Mouse (Mus musculus) kidney, postnatal 0 days (tissue): ENCODE data around the gene Tspan18. TPM values are rescaled to one million over a fixed set of nuclear protein-coding genes. Genes with fewer than 3 reads are reported as not detected.
A peak's percentile ranks its signal among the peaks of the same experiment; 100 is the strongest.

Experiments used
- ATAC-seq: fragments of 200-750 bp; cut with Nextera tagmentation; replicated peaks from 2 replicates; pipeline ENCODE4 v1.8.0; 2017; ENCODE audit warnings: low read depth, moderate number of reproducible peaks, moderate TSS enrichment, moderate library complexity; ENCODE audit not compliant: low FRiP score
- DNase-seq: peaks from one replicate; pipeline ENCODE4 v3.0.0-alpha.2; 2016; ENCODE audit warnings: low spot score
- H3K27ac ChIP-seq: fragments of 300-500 bp; sonication (generic); 2 replicates; pipeline ENCODE4 v1.5.1; 2014; ENCODE audit warnings: mild to moderate bottlenecking
- H3K27me3 ChIP-seq: fragments of 300-500 bp; sonication (generic); 2 replicates; pipeline ENCODE4 v1.6.1; 2014; ENCODE audit warnings: low read length, mixed read lengths; ENCODE audit not compliant: insufficient read depth
- H3K36me3 ChIP-seq: fragments of 300-500 bp; sonication (generic); 2 replicates; pipeline ENCODE4 v1.6.1; 2014; ENCODE audit warnings: low read length, mixed read lengths; ENCODE audit not compliant: insufficient read depth
- H3K4me1 ChIP-seq: fragments of 300-500 bp; sonication (generic); replicated peaks from 2 replicates; pipeline ENCODE4 v1.6.1; 2014; ENCODE audit warnings: antibody characterized with exemption, low read length, mixed read lengths; ENCODE audit not compliant: insufficient read depth
- H3K4me2 ChIP-seq: fragments of 300-500 bp; sonication (generic); 2 replicates; pipeline ENCODE4 v1.6.1; 2014; ENCODE audit warnings: mild to moderate bottlenecking, low read length, moderate library complexity, mixed read lengths
- H3K4me3 ChIP-seq: fragments of 300-500 bp; sonication (generic); replicated peaks from 2 replicates; pipeline ENCODE4 v1.5.1; 2014; ENCODE audit warnings: low read depth, low read length
- H3K9ac ChIP-seq: fragments of 300-500 bp; sonication (generic); 2 replicates; pipeline ENCODE4 v1.6.1; 2014; ENCODE audit warnings: low read depth, low read length
- H3K9me3 ChIP-seq: fragments of 300-500 bp; sonication (generic); replicated peaks from 2 replicates; pipeline ENCODE4 v1.6.1; 2016; ENCODE audit warnings: low read length, inconsistent platforms, mixed read lengths
- CTCF ChIP-seq: IDR thresholded peaks from 2 replicates; pipeline ENCODE4 v1.5.1; 2016; ENCODE audit warnings: antibody characterized with exemption, low read depth, mild to moderate bottlenecking, moderate library complexity
- WGBS: fragments of 180-500 bp; shearing (Covaris S2); extraction: QIAGEN DNeasy Blood & Tissue Kit; methylation state at CpG from one replicate; pipeline ENCODE4 v1.1.7; 2014; 5-methylcytosine and 5-hydroxymethylcytosine counted together
- polyA plus RNA-seq: library from polyadenylated mRNA; unstranded; fragments of >200 nt; fragmentation: Nextera tagmentation; extraction: Ambion mirVana; gene quantifications from 2 replicates; pipeline ENCODE4 v1.2.1, GENCODE M21; 2015

Tspan18 gene
- polyA plus RNA-seq, 1 experiment from 2014 or later = 29.2 TPM

DNA sequence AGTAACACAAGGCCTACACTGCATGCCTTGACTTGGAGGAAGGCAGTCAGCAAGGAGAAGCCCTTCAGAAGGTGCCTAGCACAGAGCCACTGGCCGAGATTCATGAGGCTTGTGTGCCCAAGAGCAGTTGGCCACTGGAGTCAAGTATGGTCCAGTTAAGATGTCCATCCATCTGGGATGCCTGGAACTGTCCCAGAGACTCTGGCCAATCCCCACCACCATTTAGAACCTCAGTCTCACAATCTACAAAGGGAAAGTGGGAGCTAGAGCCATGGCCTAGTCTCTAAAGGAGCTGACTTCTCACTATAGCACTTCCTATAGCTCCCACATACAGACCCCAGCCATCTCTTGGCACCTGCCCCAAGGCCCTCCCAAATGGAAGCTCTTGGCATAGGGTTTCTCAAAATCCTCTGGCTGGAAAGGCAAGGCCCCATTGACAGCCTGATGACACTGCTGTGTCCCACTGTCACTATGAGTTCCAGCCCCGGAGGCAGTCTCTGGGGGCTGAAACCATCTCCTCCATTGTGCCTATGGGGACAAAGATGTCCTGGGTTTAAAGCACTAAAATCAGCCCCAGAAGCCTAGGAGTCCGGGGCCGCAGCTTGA is 158.0 kb downstream of the Tspan18 start:
- Histone ChIP-seq H3K9ac (no peak overlapping the region), H3K4me2 (peak overlapping the region; percentile 35; the same call in 1 of the 2 replicates), H3K36me3 (no peaks in the 10 kb centered on the region), H3K9me3 (no peaks in the 10 kb centered on the region), H3K4me3 (no peak overlapping the region), H3K27ac (no peak overlapping the region), H3K27me3 (peaks cover 9% of the 10 kb centered on the region), H3K4me1 (0 out of 2 replicates have a peak, but pooled peaks cover 13% of the 10 kb centered on the region)
- TF ChIP-seq CTCF = no peak
- 26% methylated on average over 4 of the region's 4 CpGs for WGBS
- ATAC-seq = no peak
- no peak for DNase-seq

- Histone ChIP-seq H3K9me3 (no peaks in the 10 kb centered on the region), H3K4me2 (no peak overlapping the region), H3K36me3 (no peaks in the 10 kb centered on the region), H3K9ac (no peak overlapping the region), H3K27ac (no peak overlapping the region), H3K4me3 (no peak overlapping the region), H3K27me3 (peaks cover 9% of the 10 kb centered on the region), H3K4me1 (0 out of 2 replicates have a peak, but pooled peaks cover 13% of the 10 kb centered on the region)
- no peak for DNase-seq
- ATAC-seq = no peak
- TF ChIP-seq CTCF = no peak
- WGBS = 63% methylated on average over 2 of the region's 2 CpGs
These were observed 158.6 kb downstream of the Tspan18 start for GRCm38 (mm10) chr2:93175721-93176120.

DNA sequence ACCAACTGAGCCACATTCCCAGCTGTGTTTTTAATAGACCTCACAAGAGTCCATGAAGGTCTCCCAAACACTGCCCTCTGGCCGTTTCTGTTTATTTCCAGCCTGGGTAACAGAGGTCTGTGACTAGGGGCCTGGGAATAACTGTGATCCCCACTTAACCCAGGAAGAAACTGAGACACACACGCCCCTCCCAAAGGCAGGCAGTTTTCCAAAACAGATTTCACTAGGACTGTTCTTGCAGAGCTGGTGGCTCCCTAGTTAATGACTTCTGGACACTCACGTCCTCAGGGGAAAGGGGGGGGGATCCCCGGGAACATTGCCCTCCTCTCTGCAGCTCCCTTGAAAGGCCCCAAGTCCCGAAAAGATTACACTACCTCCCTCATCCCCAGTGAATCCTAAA is 159.0 kb downstream of the Tspan18 start:
- DNase-seq (no peak), ATAC-seq (no peak)
- Histone ChIP-seq H3K36me3 (no peaks in the 10 kb centered on the region), H3K27me3 (peaks cover 4% of the 10 kb centered on the region; the same call in 1 of the 2 replicates), H3K4me3 (no peak overlapping the region), H3K9ac (no peak overlapping the region), H3K4me1 (0 out of 2 replicates have a peak, but pooled peaks cover 12% of the 10 kb centered on the region), H3K9me3 (no peaks in the 10 kb centered on the region), H3K4me2 (no peak overlapping the region), H3K27ac (no peak overlapping the region)
- WGBS = 21% methylated on average over 5 of the region's 5 CpGs
- no peak for TF ChIP-seq CTCF

- ATAC-seq (no peak), DNase-seq (no peak)
- Histone ChIP-seq H3K9me3 (no peaks in the 10 kb centered on the region), H3K36me3 (no peaks in the 10 kb centered on the region), H3K4me3 (no peak overlapping the region), H3K4me1 (0 out of 2 replicates have a peak, but pooled peaks cover 7% of the 10 kb centered on the region), H3K27me3 (0 out of 2 replicates have a peak, but pooled peaks cover 4% of the 10 kb centered on the region), H3K4me2 (no peak overlapping the region), H3K9ac (peak overlapping the region; percentile 18; the same call in 1 of the 2 replicates), H3K27ac (no peak overlapping the region)
- no peak for TF ChIP-seq CTCF
- WGBS = 43% methylated on average over 5 of the region's 5 CpGs
These were observed 160.1 kb downstream of the Tspan18 start for GRCm38 (mm10) chr2:93174159-93174558.

DNA sequence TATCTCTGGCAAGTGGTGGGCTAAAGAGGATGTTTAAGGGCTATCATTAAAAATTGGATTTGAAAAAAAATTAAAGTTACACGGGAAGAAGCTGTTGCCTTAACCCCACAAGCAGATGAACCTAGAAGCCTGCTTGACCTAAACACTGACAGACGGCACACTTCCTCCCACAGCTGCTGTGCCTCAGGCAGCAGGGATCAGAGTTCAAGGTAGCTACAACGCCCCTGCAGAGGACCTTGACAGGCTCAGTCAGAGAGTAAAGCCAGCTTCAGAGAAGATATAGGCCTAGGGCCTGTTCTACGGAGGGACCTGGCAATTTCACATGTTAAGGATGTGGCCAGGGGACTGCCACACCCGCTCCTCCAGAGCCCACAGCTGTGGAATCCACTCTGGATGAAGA is 161.8 kb downstream of the Tspan18 start:
- Histone ChIP-seq H3K27ac (no peak overlapping the region), H3K27me3 (no peaks in the 10 kb centered on the region), H3K4me1 (0 out of 2 replicates have a peak, but pooled peaks cover 7% of the 10 kb centered on the region), H3K4me3 (no peak overlapping the region), H3K9ac (no peak overlapping the region), H3K9me3 (no peaks in the 10 kb centered on the region), H3K36me3 (no peaks in the 10 kb centered on the region), H3K4me2 (no peak overlapping the region)
- DNase-seq (no peak), ATAC-seq (no peak)
- WGBS = 36% methylated on average over 5 of the region's 5 CpGs
- TF ChIP-seq CTCF = no peak

DNA sequence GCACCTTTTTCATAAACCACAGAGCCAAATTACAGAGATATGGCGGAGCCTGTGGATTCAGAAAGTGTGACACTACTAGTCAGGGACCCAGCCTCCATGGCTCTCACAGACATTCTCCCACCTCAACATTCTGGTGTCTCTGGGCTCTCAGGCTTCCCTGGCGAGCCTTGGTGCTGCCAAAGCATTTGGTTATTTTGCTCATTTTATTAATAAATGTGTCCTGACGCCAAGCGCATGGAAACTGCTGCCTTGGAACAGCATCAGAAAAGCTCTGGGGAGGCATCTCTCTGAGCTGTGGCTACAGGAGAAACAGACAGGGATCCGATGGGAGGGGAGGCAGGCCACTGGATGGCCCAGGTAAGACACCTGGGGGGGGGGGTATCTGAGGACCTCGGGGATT is 162.4 kb downstream of the Tspan18 start:
- DNase-seq (no peak), ATAC-seq (no peak)
- no peaks in the 10 kb centered on the region for H3K36me3 ChIP-seq
- H3K4me2 ChIP-seq = no peak overlapping the region
- H3K4me1 ChIP-seq = 0 out of 2 replicates have a peak, but pooled peaks cover 7% of the 10 kb centered on the region
- TF ChIP-seq CTCF = no peak
- 83% methylated on average over 6 of the region's 6 CpGs for WGBS
- H3K4me3 ChIP-seq = no peak overlapping the region
- H3K9ac ChIP-seq = no peak overlapping the region
- no peaks in the 10 kb centered on the region for H3K27me3 ChIP-seq
- no peak overlapping the region for H3K27ac ChIP-seq
- H3K9me3 ChIP-seq = no peaks in the 10 kb centered on the region
